Mouse (Mus musculus) spleen, adult 2 months (tissue): ENCODE results near the gene Poc1a. TPM values are rescaled to one million over a fixed set of nuclear protein-coding genes. Genes with fewer than 3 reads are reported as not detected.

ENCODE experiments used
- DNase-seq, 2 experiments: peaks; one replicate each; pipeline versions ENCODE4 v3.0.0 to v3.0.0-alpha.2; 2012 to 2021; ENCODE audit warnings: low spot score in 2 of 2, low read depth in 1 of 2
- H3K27ac ChIP-seq: fragments of 200-500 bp; 2 replicates; pipeline ENCODE4 v1.5.1; 2012; ENCODE audit warnings: low read length, inconsistent platforms; ENCODE audit not compliant: insufficient read depth
- H3K27me3 ChIP-seq: fragments of 200-500 bp; 2 replicates; pipeline ENCODE4 v1.6.1; 2012; ENCODE audit warnings: mild to moderate bottlenecking, moderate library complexity, low read length, inconsistent platforms; ENCODE audit not compliant: control insufficient read depth, insufficient read depth
- H3K36me3 ChIP-seq: fragments of 200-500 bp; 2 replicates; pipeline ENCODE4 v1.6.1; 2012; ENCODE audit warnings: mild to moderate bottlenecking, low read length, inconsistent platforms; ENCODE audit not compliant: control insufficient read depth, insufficient read depth
- H3K4me1 ChIP-seq: fragments of 200-500 bp; 2 replicates; pipeline ENCODE4 v1.6.1; 2011; ENCODE audit warnings: inconsistent platforms; ENCODE audit not compliant: control insufficient read depth, insufficient read depth, insufficient read length
- H3K4me3 ChIP-seq: fragments of 200-500 bp; 2 replicates; pipeline ENCODE4 v1.5.1; 2011; ENCODE audit warnings: mild to moderate bottlenecking, inconsistent platforms; ENCODE audit not compliant: insufficient read depth, insufficient read length; ENCODE audit errors: extremely low read depth
- CTCF ChIP-seq: fragments of 200-500 bp; IDR thresholded peaks from 2 replicates; pipeline ENCODE4 v1.5.1; 2011; ENCODE audit warnings: mild to moderate bottlenecking, inconsistent platforms; ENCODE audit not compliant: insufficient read depth, insufficient read length, insufficient replicate concordance; ENCODE audit errors: extremely low read depth
- POLR2A ChIP-seq: fragments of 200-500 bp; IDR thresholded peaks from 2 replicates; pipeline ENCODE4 v1.6.1; 2011; ENCODE audit warnings: low read depth, low read length, inconsistent platforms
- WGBS: fragments of 180-500 bp; shearing (Covaris S2); methylation state at CpG from one replicate; pipeline ENCODE4 v1.1.7; 2018; 5-methylcytosine and 5-hydroxymethylcytosine counted together
- polyA plus RNA-seq: library from polyadenylated mRNA; depleted of rRNA; stranded (reverse); fragments of >200 nt; gene quantifications from 2 replicates; pipeline ENCODE4 v1.2.3, GENCODE M21; 2012

Poc1a gene
- polyA plus RNA-seq, 1 experiment, result 6.8 TPM

GRCm38 (mm10) chr9:106368831-106369501 lies 88.1 kb downstream of the Poc1a start:
- H3K27ac ChIP-seq, result peak overlapping the region; percentile 69
- WGBS, result 1% methylated on average over 71 of the region's 72 CpGs

GRCm38 (mm10) chr9:106369801-106370485 lies 89.1 kb downstream of the Poc1a start:
- Histone ChIP-seq H3K4me1 (peaks cover 30% of the 10 kb centered on the region), H3K27ac (peak overlapping the region; percentile 69), H3K27me3 (no peaks in the 10 kb centered on the region), H3K36me3 (peaks cover 6% of the 10 kb centered on the region), H3K4me3 (peak overlapping the region; percentile 72)
- no peak for DNase-seq
- 8% methylated on average over 11 of the region's 11 CpGs for WGBS
- no peak for TF ChIP-seq CTCF
- no peak for TF ChIP-seq POLR2A

More at GRCm38 (mm10) chr9:106368831-106369501, 88.1 kb downstream of the Poc1a start:
- peak in 1 of 2 experiments; percentile 51 for DNase-seq
- no peaks in the 10 kb centered on the region for H3K27me3 ChIP-seq
- peak overlapping the region; percentile 72 for H3K4me3 ChIP-seq
- TF ChIP-seq CTCF (peak; percentile 33; the same call in 1 of the 2 replicates), POLR2A (no peak)
- H3K4me1 ChIP-seq, result peaks cover 29% of the 10 kb centered on the region
- peaks cover 4% of the 10 kb centered on the region for H3K36me3 ChIP-seq

GRCm38 (mm10) chr9:106370620-106371383 lies 89.9 kb downstream of the Poc1a start:
- peaks cover 30% of the 10 kb centered on the region for H3K4me1 ChIP-seq
- DNase-seq, result no peak
- no peaks in the 10 kb centered on the region for H3K27me3 ChIP-seq
- H3K36me3 ChIP-seq, result peaks cover 6% of the 10 kb centered on the region
- TF ChIP-seq CTCF, result no peak
- no peak for TF ChIP-seq POLR2A
- H3K4me3 ChIP-seq, result peak overlapping the region; percentile 72
- 78% methylated on average over 30 of the region's 30 CpGs for WGBS
- H3K27ac ChIP-seq, result peak overlapping the region; percentile 91

GRCm38 (mm10) chr9:106371384-106371671 lies 90.5 kb downstream of the Poc1a start:
- DNase-seq, result no peak
- H3K4me3 ChIP-seq, result peak overlapping the region; percentile 36
- peaks cover 6% of the 10 kb centered on the region for H3K36me3 ChIP-seq
- no peak for TF ChIP-seq CTCF
- TF ChIP-seq POLR2A, result no peak
- 21% methylated on average over 6 of the region's 6 CpGs for WGBS
- no peaks in the 10 kb centered on the region for H3K27me3 ChIP-seq
- H3K4me1 ChIP-seq, result peaks cover 30% of the 10 kb centered on the region
- H3K27ac ChIP-seq, result peak overlapping the region; percentile 91

GRCm38 (mm10) chr9:106371776-106372175 lies 90.9 kb downstream of the Poc1a start:
- H3K27ac ChIP-seq, result peak overlapping the region; percentile 91
- DNase-seq, result peak in 1 of 2 experiments; percentile 88
- peak overlapping the region; percentile 43 for H3K4me3 ChIP-seq
- peaks cover 30% of the 10 kb centered on the region for H3K4me1 ChIP-seq
- WGBS, result 3% methylated on average over 6 of the region's 6 CpGs
- no peaks in the 10 kb centered on the region for H3K27me3 ChIP-seq
- TF ChIP-seq POLR2A (no peak), CTCF (no peak)
- H3K36me3 ChIP-seq, result peaks cover 6% of the 10 kb centered on the region

- H3K4me3 ChIP-seq, result peak overlapping the region; percentile 43
- no peaks in the 10 kb centered on the region for H3K27me3 ChIP-seq
- TF ChIP-seq POLR2A (no peak), CTCF (no peak)
- peak in 1 of 2 experiments; percentile 69 for DNase-seq
- H3K36me3 ChIP-seq, result peaks cover 14% of the 10 kb centered on the region
- peak overlapping the region; percentile 91 for H3K27ac ChIP-seq
- peaks cover 30% of the 10 kb centered on the region for H3K4me1 ChIP-seq
- 36% methylated on average over 11 of the region's 11 CpGs for WGBS
These were observed 91.9 kb downstream of the Poc1a start for GRCm38 (mm10) chr9:106372431-106373412.
